Mouse (Mus musculus) CD4-positive helper T cell, adult 2 months (primary cell): ENCODE results near the gene Batf2.
A peak's percentile ranks its signal among the peaks of the same experiment; 100 is the strongest.
"Not testable (repeated sequence)": the region's sequence is repeated elsewhere in the genome, so short reads cannot be mapped to it uniquely, and the experiment has no call there.

Source experiments
- DNase-seq: peaks from one replicate; pipeline ENCODE4 v3.0.0-alpha.2; 2012; ENCODE audit warnings: low read depth, missing footprints, low spot score

Gene Batf2

DNA sequence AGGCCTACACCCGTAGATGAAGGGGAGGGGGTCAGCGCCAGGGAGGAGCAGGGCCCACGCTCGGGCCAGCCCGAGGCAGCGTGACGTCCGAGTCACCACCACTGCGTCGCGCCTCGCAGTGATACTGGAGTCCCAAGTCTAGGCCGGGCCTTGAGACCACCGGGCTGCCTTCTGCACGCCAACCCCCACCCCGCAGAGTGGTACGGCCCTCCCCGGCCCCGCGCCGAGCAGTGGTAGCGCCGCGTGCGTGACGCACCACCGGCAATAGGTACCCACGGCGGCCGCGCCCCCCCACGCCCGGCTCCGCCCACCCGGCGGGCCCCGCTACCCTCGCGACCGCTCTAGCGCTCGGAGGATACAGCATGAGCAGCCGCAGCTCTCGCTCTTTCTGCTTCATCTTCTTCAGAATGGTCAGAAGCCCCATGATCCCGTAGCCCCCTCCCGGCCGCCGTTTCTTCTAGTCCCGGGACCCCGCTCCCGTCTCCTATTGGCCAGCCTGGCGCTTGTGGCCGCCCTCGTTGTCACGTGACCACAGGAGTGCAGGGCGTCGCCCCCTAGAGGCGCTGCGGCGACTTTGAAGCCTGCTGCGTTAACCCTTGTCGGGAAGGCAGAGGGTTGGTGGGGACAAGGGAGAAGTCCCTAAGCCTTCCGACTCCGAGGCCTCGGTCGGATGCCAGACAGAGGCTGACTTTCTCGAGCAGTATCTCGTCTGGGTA, at the start of gene Batf2:
Gene Batf2, plus strand, starts transcription at position 306 of the 716 bp plus-strand sequence.
- DNase-seq: peak; percentile 96

DNA sequence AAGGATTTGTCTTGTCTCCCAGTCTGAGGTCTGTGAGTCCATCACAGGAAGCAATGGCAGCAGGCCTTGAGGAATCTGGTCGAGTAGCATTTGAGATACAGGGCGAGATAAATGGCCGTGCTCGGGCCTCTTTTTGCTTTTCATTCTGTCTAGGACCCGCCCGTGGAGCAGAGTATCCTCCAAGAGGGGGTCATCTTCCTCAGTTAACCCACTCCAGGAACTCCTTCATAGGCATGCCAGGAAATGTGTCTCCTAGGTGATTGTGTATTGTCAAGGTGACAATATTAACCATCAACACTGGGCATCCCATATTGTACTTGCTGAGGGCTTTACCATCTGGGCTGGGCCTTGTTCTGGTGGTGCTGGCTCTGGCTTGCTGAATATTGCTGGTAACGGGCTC, 46.7 kb upstream of the Batf2 start, which contains the start of gene AC131692.1:
Gene AC131692.1, plus strand, starts transcription at position 301 of the 400 bp plus-strand sequence.
- DNase-seq: no peak

DNA sequence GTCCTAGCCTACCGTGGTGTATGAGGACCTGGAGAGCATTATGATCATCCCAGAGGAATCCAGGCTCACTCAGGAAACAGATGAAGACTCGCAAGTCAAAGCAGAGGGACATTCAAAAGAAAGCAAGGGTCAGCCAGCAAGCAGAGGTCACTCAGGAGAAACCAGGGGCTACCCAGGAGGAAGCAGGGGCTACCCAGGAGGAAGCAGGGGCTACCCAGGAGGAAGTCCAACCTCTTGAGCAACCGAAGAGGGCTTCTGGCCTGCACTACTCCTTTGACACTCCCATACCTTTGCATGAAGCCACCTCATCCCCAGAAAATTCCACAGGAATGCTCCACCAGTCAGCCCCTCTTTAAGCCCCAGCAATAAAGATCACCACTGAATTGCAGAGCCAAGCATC, 42.9 kb upstream of the Batf2 start:
- no peak for DNase-seq

DNA sequence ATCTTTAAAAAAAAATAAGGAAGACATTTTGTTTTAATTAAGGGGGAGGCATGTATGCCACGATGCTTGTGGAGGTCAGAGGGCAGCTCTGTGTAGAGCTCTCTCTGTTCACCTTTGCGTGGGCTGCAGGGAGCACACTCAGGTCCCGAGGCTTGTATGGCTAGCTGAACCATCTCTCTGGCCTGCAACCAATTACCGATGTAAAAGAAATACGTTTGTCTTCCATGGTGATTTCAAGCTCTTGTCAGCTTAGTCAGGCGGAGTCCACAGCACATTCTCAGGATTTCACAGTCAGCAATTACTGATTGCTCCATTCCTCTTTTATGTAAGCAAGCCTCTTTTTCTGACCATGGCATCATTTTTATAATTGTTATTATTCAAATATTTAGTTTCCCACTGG, 39.6 kb upstream of the Batf2 start:
- DNase-seq: no peak

DNA sequence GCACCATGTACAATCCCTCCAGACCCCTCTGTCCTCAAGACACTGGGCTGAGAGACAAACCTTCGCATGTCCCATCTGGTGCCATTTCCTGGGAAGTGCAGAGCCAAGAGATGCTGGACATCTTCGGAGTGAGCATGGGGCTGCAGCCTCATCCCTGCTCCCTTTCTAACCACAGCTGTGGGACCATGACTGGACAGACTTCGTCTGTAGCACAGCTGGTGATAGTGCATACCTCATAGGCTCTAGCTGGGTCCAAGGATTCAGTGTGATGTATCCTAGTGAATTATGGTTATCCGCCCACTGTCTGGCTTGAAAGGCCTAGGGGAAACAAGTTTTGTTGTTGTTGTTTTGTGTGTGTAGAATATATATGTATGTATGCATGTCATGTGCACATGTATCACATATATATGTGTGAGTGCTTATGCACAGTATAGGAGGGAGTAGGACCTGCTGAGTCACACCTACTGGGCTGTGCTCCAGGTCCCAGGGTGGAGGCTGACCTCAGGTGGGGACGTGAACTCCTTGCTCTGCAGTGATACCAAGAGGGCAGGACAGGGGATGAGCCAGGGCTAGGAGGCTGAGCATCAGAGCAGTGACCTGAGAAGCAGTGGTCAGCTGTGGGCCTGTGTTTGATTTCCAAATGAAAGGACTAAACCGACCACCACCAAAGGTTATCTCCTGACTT, 38.5 kb upstream of the Batf2 start:
- DNase-seq: no peak

DNA sequence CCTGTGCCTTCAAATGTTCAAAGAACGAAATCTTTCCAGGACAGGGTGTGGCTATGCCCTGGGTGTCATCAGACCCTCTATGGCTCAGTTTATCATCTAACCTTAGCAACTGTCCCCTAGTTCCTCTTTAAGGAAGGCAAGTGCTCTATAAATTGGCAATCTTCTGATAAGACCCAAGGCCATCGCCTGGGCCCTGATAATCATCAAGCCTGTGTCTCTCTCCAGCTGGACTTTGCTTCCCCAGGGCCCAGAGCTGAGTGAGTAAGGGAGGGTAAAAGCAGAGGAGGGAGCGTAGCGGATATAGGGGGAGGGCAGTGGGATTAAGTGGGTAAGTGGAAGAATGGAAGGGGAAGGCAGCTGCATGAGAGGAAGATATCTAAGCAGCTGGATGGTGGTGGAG, 36.3 kb upstream of the Batf2 start:
- DNase-seq: no peak

DNA sequence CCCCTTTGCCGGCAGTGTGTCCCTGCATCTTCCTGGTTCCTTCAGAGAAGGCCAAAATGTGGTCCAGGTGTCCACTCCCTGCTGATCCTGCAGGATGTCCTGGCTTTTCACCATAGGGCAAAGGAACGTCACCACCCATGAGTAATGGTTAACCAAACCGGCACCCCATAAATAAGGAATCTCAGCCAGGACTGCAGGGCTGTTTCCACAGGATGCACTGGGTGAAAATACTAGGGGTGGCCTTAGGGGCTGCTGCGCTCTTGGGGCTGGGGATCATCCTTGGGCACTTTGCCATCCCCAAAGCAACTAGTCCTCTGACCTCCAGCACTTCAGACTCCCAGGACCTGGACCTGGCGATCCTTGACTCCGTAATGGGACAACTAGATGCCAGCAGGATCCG, 35.2 kb upstream of the Batf2 start, which contains the start of gene Naaladl1:
Gene Naaladl1, plus strand, starts transcription at position 197 of the 400 bp plus-strand sequence.
- no peak for DNase-seq

DNA sequence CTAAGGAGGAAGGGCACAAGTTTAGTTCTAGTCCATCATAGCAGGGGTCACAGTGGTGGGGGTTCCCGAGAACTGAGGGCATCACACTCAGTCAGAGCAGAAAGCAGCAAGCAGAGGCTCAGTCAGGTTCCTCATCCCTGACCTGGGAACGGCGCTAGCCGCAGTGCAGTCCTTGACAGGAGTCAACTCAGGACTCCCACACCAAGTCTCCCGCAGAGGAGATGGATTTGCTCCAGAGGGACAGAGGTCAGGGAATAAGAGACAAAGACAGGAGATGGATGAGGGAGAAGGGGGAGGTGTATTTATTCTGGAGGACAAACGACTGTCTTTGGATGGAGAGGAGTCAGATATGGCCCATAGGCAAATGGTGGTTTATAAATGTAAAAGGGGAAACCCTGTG, 27.7 kb upstream of the Batf2 start:
- no peak for DNase-seq

DNA sequence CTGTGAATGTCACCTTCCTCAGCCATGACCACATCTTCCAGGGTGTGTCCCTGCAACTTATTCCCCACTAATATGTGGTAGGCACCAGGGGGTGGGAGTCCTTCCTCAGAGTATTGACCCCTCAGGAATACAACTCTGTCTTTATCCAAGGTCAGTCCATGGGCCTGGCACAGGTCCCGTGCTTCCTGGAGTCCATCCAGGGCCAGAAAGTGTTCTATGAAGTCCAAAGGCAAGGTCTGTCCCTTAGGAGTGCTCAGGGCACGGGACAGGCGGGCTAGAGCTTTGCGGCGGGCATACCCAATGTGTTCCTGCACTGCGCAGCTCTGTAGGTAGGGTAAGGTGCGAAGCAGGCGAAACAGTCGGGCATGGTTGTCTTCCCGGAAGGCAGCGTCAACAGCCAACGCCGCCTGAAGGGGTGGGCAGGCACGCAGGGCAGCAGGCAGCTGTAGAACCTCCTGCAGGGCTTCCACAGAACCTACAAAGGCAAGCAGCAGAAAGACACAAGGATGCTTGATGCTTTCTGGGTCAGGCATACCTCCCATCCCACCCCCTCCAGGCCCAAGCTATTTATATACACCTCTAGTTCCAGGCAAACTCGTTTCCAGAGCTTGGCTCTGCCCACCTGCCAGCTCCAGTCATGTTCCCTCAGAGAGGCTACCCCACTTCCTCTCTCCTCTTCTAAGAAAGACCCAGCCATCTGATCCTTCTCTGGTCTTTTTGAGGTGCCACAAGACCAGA, 24.5 kb upstream of the Batf2 start:
- DNase-seq: no peak

DNA sequence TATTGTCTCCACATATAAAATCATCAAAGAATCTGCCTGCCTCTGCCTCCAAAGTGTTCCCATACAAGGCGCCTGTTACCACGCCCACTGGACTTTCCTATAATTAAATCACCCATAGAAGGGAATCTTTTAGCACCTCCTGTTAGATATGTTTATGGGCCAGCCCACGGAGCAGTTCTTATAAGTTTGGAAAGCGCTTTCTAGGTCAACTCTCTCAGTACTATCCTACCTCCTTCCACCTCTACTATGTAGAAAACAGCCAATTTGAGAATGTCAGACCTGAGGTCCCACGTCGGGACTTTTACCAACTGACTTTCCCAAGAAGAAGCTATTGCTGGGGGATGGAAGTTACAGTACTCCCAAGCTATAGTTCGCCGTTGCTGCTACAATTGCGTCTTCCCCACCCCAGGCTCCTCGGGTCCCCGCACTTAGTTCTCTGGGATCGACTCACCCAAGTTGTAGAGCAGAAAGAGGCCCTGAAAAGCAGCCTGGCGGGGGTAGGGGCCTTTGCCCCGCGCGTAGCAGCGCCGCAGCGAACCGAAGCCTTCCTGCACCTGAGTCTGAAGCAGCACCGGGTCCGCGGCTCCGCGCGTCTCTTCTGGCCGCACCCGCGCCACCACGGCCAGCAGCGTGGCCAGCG, 23.3 kb upstream of the Batf2 start:
- no peak for DNase-seq

DNA sequence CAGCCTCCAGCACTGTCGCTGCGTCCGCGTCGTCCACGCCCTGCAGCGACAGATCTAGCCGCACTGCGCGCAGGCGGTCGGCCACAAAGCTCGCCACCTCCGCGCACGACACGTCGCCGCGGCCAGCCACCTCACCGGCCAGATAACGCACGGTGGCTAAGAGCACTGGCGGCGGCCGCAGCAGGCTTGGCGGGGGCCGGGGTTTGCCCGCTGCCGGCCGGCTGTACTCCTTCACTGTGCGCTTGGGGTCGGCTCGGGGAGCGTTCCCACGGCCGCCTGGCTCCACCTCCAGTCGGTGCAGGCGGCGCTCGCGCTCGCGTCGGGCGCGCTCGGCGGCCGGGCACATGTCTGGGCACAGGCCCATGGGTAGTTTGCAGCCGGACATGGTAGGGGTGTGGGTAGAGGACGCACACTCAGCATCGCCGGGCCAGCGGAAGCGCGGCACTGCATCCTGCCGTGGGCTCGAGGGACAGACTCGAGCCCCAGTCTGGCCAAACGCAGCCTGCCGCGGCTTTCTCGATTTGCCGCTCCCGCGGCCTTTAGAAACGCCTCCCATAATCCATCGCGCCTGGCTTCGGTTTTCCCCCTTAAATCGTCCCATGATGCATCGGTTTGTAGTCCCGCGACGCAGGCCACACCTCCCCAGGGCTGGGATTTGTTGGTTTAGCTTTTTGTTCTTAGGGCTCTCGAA, 22.7 kb upstream of the Batf2 start, which contains the start of gene Sac3d1:
Gene Sac3d1, minus strand, starts transcription at position 665 of the 691 bp plus-strand sequence.
- DNase-seq: peak; percentile 93

DNA sequence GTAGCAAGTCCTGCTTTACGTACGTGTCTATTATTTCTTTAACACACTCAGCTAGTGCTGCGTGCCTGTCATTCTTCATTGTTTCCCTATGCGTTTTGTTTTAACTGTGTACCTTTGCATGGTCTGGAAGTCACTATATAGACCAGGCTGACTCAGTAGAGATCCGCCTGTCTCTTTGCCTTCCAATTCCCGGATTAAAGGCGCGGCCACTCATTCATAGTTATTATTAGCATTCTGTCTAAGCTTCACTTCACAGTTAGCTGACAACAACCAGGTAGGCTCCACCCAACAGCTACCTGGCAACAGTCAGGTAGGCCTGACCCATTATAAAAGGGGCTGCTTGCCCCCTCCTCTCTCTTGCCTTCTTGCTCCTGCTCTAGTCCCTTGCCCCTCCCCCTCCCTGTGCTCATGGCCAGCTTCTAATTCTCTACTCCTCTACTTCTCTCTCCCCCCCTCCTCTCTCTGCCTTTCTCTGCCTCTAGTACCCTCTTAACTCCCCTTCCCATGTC, 22.1 kb upstream of the Batf2 start:
- DNase-seq: no peak

DNA sequence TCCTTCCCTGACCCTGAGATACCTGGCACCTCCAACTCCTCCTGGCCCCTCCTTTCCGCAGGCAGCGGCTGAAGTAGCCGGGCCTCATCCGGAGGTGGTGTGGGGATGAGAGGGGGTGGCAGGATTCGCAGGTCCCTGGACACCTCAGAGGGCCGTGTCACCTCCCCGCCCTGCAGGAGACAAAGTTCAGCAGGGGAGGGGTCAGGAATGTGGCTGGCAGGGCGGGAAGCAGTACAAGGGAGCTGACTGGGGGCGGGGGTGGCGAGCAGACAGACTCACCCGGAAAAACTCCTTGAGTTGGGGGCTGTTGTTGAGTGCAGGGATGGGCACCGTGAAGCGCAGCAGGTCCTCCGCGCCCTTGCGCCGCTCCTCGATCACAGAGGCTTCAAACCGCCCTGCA, 19.0 kb upstream of the Batf2 start:
- DNase-seq: no peak

DNA sequence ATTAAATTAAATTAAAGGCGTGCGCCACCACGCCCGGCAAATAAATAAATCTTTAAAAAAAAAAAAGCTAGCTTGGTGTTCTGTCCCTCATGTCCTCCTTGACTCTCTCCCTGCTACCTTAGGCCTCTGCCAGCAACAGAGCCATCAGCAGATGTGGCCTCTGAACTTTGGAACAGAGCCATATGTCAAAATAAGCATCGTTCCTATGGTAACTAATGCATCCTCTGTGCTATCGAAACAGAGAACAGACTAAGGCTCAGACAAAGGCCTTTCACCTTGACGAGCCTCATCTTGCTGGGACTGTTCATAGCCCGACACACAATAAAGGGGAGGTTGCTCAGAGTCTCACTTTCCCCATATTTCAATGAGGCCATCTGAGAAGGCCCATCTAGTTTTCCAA, 17.5 kb upstream of the Batf2 start:
- DNase-seq: no peak

DNA sequence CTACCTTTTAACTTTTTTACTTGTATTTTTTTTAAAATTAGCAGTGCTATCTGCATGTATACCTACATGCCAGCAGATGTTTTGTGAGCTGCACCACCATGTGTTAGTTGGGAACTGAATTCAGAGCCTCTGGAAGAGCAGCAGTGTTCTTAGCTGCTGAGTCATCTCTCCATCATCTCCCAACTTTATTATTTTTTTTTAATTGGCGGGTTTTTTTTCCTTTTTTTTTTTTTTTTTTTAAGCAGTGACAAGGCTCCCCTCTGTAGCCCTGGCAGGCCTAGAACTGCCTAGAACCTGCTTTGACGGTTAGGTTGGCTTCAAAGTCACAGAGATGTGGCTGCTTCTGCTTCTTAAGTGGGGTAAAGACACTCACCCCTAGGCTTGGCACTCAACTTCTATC, 15.9 kb upstream of the Batf2 start:
- no peak for DNase-seq

DNA sequence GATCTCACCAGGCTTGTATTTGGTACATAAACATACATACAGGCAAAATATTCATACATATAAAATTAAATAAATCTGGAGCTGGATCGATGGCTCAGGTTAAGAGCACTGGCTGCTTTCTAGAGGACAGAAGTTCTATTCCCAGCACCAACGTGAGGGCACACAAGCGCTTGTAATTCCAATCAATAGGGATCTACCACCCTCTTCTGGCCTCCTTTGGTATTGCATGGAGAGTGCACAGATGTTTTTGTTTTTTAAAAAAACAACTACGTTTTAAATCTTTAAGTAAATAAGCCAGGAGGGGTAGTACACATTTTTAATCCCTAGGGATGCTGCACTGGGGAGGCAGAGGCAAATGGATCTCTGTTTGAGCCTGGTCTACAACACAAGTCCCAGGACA, 14.5 kb upstream of the Batf2 start:
- peak; percentile 81 for DNase-seq

DNA sequence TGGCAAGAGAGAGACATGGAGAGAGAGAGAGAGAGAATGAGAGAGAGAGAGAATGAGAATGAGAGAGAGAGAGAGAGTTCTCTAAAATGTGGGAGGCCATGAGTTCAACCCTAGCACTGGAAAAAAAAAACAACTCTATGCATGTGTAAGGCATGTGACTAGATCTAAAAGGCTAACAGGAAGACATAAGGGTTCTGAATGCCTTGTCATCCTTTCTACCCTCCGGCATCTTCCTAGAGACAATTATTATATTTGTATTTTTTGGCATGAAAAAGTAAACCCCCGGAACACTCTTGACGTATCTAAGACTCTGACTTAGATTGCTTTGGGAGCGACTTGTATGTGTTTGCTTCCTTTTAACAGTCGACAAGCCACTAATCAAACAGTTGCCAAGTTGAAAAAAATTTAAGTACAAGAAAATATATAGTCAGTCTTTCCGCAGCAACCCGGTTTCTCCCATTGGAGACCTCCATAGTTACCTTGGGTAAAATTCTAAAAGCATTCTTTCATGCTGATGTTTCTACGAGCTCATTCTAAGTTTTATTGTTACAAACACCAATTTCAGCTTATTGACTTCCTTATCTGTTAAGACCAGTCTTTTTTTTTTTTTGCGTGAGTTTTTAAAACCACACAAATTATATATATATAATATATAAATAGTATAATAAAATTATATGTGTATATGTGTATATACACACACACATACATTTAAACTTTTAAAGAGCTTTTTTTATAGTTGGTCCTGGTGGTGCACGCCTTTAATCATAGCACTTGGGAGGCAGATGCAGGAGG, 13.8 kb upstream of the Batf2 start:
- DNase-seq: no peak

DNA sequence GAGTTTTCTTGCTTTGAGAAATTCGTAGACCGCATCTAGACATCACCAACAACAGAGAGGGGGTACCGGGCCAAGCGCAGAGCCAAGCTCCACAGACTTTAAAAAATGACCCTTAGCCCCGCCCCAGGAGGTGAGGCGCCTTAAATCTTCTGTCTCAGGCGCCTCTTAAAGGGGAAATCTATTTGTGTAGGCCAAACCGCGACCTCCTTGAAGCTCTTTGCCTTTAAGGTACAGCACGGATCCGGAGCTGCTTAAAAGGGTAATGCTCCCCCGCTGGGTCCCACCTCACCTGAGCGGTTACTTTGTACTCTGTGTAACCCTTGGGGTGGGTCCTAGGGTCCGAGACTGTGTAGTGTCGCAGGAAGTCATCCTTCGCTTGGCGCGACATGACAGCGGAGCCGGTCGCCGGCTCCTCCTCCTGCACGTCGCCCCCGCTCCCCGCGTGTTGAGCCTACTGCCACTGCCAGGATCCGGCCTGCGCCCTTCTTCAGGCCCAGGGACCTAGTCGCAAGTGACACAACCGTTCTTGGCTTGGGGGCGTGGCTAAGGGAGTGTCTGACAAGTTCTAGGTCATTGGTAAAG, 12.9 kb upstream of the Batf2 start, which contains the start of gene Snx15:
Gene Snx15, minus strand, starts transcription at position 545 of the 582 bp plus-strand sequence.
- DNase-seq: peak; percentile 98

DNA sequence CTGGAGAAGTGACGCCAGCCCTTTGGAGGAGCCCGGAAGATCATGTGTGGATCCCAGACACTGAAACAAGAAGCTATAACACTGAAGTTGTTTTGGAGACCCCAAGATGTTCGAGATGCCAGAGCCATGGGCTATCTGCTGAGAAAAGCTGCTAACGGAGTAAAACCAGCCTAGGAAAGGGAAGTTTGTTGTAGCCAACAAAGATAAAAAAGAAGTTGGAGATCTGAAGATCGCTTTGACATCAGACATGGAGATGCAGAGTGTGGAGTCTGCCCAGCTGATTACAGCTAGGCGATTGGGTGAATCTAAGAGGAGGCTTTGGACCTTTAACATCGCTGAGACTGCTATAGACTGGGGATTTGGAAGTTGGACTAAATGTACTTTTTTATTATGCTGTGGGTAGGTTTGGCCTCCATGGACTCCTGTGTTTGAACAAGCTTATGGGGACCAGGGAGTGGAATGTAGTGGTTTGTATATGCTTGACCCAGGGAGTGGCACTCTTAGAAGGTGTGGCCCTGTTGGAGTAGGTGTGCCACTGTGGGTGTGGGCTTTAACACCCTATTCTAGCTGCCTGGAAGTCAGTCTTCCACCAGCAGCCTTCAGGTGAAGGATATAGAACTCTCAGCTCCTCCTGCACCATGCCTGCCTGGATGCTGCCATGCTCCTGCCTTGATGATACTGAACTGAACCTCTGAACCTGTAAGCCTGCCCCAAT, 10.2 kb upstream of the Batf2 start:
- not testable (repeated sequence) for DNase-seq
